Mouse (Mus musculus) liver, embryonic 14.5 days (tissue): ENCODE data around the gene B430306N03Rik.

Experiments
- CTCF ChIP-seq: IDR thresholded peaks from 2 replicates; pipeline ENCODE4 v1.5.1; 2016; ENCODE audit warnings: antibody characterized with exemption, low read depth, control low read depth
- EP300 ChIP-seq: IDR thresholded peaks from 2 replicates; pipeline ENCODE4 v1.6.1; 2016; ENCODE audit warnings: antibody characterized with exemption, low read depth

DNA sequence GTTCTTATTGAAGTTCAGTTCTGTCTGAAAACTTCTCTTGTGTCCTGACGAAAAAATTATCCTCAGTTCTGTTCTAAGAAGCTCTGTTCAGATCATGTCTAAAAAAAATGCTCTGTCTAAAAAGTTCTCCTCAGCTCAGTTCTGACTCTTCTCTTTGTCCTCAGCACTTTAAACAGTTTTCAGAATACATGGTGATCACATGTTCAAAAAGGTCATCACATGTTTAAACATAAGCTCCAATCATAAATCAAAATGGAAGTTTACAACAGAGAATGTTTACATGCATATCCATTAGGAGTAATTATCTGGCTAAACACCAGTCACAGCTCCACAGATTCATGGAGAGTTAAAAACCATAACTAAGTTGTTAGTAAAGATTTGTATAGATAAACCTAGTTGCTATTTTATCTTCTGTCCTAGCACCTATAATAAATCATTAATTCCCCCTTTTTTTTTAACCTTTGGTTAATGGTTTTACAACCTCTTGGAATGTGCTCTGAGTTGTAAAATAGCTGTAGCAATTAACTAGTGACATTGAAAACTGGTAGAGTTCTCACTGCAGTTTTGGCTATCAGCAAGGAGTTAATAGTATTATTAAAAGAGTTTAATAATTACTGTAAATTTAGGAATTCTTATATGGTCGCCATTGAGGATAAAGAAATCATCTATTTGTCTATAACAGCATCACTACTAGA is 49.2 kb upstream of the B430306N03Rik start:
- no peak for TF ChIP-seq CTCF
- TF ChIP-seq EP300, result no peak
